Mouse (Mus musculus) embryonic fibroblast, embryonic 13.5 days (primary cell): Measurements from ENCODE around the gene St6gal1.

Experiments
- CTCF ChIP-seq: IDR thresholded peaks from 2 replicates; pipeline ENCODE4 v1.5.1; 2011; ENCODE audit warnings: mild to moderate bottlenecking, control low read depth, low read length, moderate library complexity, borderline replicate concordance; ENCODE audit not compliant: insufficient read depth
- POLR2A ChIP-seq: IDR thresholded peaks from 2 replicates; pipeline ENCODE4 v1.6.1; 2011; ENCODE audit warnings: low read depth, mild to moderate bottlenecking, control low read depth, low read length, moderate library complexity

GRCm38 (mm10) chr16:23239583-23239982 is 15.0 kb downstream of the St6gal1 start:
- TF ChIP-seq POLR2A: no peak
- no peak for TF ChIP-seq CTCF
